Mouse (Mus musculus): ENCODE data around the gene Mynn. TPM values are rescaled to one million over a fixed set of nuclear protein-coding genes. Genes with fewer than 3 reads are reported as not detected.
A peak's percentile ranks its signal among the peaks of the same experiment; 100 is the strongest.

Mynn gene
- total RNA-seq, 2 experiments from 2014 or later = 14.7 to 15.0 TPM

- Histone ChIP-seq H3K4me3 (peak overlapping the region; percentile 79), H3K27ac (peak overlapping the region; percentile 99)
- peak; percentile 24 to 38 for DNase-seq (ENCODE audit: low spot score in 2 of 2)
- no peak; the same call in 1 of the 2 replicates for TF ChIP-seq CTCF (conservative IDR thresholded peaks at IDR 0.05)
Measured at GRCm38 (mm10) chr3:30600717-30601116, 1.1 kb upstream of the Mynn start.

GRCm38 (mm10) chr3:30601175-30601574 lies 690 bp upstream of the Mynn start:
- H3K27ac ChIP-seq = peak overlapping the region; percentile 99
- peak; percentile 84 to 88 for DNase-seq (ENCODE audit: low spot score in 2 of 2)
- peak overlapping the region; percentile 79 for H3K4me3 ChIP-seq
- no peak for TF ChIP-seq CTCF (conservative IDR thresholded peaks at IDR 0.05)

GRCm38 (mm10) chr3:30601610-30602064 lies 228 bp upstream of the Mynn start:
- DNase-seq (ENCODE audit: low spot score in 2 of 2) = no peak
- peak overlapping the region; percentile 99 for H3K27ac ChIP-seq
- TF ChIP-seq CTCF (conservative IDR thresholded peaks at IDR 0.05) = no peak
- H3K4me3 ChIP-seq = peak overlapping the region; percentile 79

GRCm38 (mm10) chr3:30602740-30603098 lies 854 bp downstream of the Mynn start:
- Histone ChIP-seq H3K4me3 (peak overlapping the region; percentile 79), H3K27ac (peak overlapping the region; percentile 99)
- DNase-seq (ENCODE audit: low spot score in 2 of 2) = peak in 1 of 2 experiments; percentile 25
- no peak for TF ChIP-seq CTCF (conservative IDR thresholded peaks at IDR 0.05)

GRCm38 (mm10) chr3:30603256-30603655 lies 1.4 kb downstream of the Mynn start:
- no peak for DNase-seq (ENCODE audit: low spot score in 2 of 2)
- no peak for TF ChIP-seq CTCF (conservative IDR thresholded peaks at IDR 0.05)
- H3K27ac ChIP-seq = no peak overlapping the region
- peak overlapping the region; percentile 79 for H3K4me3 ChIP-seq

- no peak overlapping the region for H3K27ac ChIP-seq
- no peak for TF ChIP-seq CTCF (conservative IDR thresholded peaks at IDR 0.05)
- no peak for DNase-seq (ENCODE audit: low spot score in 2 of 2)
- H3K4me3 ChIP-seq = no peak overlapping the region
Measured at GRCm38 (mm10) chr3:30608999-30609398, 7.1 kb downstream of the Mynn start.

GRCm38 (mm10) chr3:30610930-30611329 lies 9.1 kb downstream of the Mynn start:
- H3K27ac ChIP-seq = no peak overlapping the region
- no peak for TF ChIP-seq CTCF (conservative IDR thresholded peaks at IDR 0.05)
- DNase-seq (ENCODE audit: low spot score in 2 of 2) = no peak

GRCm38 (mm10) chr3:30620132-30620531 lies 18.3 kb downstream of the Mynn start:
- Histone ChIP-seq H3K4me3 (no peak overlapping the region), H3K27ac (no peak overlapping the region)
- DNase-seq (ENCODE audit: low spot score in 2 of 2) = no peak
- TF ChIP-seq CTCF (conservative IDR thresholded peaks at IDR 0.05) = no peak

More at GRCm38 (mm10) chr3:30610930-30611329, 9.1 kb downstream of the Mynn start:
- no peak overlapping the region for H3K4me3 ChIP-seq

- no peak for DNase-seq (ENCODE audit: low spot score in 2 of 2)
- H3K27ac ChIP-seq = no peak overlapping the region
- TF ChIP-seq CTCF (conservative IDR thresholded peaks at IDR 0.05) = peak; percentile 12; the same call in 1 of the 2 replicates
- no peak overlapping the region for H3K4me3 ChIP-seq
Measured at GRCm38 (mm10) chr3:30633681-30634080, 31.8 kb downstream of the Mynn start.

- Histone ChIP-seq H3K4me3 (no peak overlapping the region), H3K27ac (no peak overlapping the region)
- TF ChIP-seq CTCF (conservative IDR thresholded peaks at IDR 0.05) = no peak; the same call in 1 of the 2 replicates
- DNase-seq (ENCODE audit: low spot score in 2 of 2) = no peak
Measured at GRCm38 (mm10) chr3:30635629-30636028, 33.8 kb downstream of the Mynn start.

GRCm38 (mm10) chr3:30644207-30644606 lies 42.3 kb downstream of the Mynn start, which contains the start of gene Lrriq4:
Lrriq4 (plus strand) TSS chr3:30644507.
- TF ChIP-seq CTCF (conservative IDR thresholded peaks at IDR 0.05) = no peak
- H3K4me3 ChIP-seq = no peak within 1 kb of the TSS
- H3K27ac ChIP-seq = no peak within 1 kb of the TSS
- DNase-seq (ENCODE audit: low spot score in 2 of 2) = no peak

- no peak for DNase-seq (ENCODE audit: low spot score in 2 of 2)
- TF ChIP-seq CTCF (conservative IDR thresholded peaks at IDR 0.05) = no peak
- Histone ChIP-seq H3K27ac (no peak overlapping the region), H3K4me3 (no peak overlapping the region)
Measured at GRCm38 (mm10) chr3:30646761-30647160, 44.9 kb downstream of the Mynn start.

- TF ChIP-seq CTCF (conservative IDR thresholded peaks at IDR 0.05) = no peak
- DNase-seq (ENCODE audit: low spot score in 2 of 2) = no peak
- H3K4me3 ChIP-seq = no peak within 1 kb of the TSS; the same call in 1 of the 2 replicates
- H3K27ac ChIP-seq = no peak within 1 kb of the TSS
Measured at GRCm38 (mm10) chr3:30647440-30648090, 45.7 kb downstream of the Mynn start, which contains the start of gene Lrrc34. Lrrc34 (minus strand) TSS chr3:30647869.

GRCm38 (mm10) chr3:30648466-30648865 lies 46.6 kb downstream of the Mynn start:
- no peak for DNase-seq (ENCODE audit: low spot score in 2 of 2)
- no peak for TF ChIP-seq CTCF (conservative IDR thresholded peaks at IDR 0.05)
- no peak overlapping the region for H3K4me3 ChIP-seq
- no peak overlapping the region for H3K27ac ChIP-seq
